Mouse (Mus musculus) spleen, postnatal 0 days (tissue): ENCODE results near the gene Gga1. TPM values are rescaled to one million over a fixed set of nuclear protein-coding genes. Genes with fewer than 3 reads are reported as not detected.

Source experiments
- polyA plus RNA-seq: library from polyadenylated mRNA; unstranded; fragments of >200 nt; fragmentation: Nextera tagmentation; extraction: Ambion mirVana; gene quantifications from 2 replicates; pipeline ENCODE4 v1.2.1, GENCODE M21; 2015

Gene Gga1
- polyA plus RNA-seq = 20.4 and 24.6 TPM in 2 replicates

DNA sequence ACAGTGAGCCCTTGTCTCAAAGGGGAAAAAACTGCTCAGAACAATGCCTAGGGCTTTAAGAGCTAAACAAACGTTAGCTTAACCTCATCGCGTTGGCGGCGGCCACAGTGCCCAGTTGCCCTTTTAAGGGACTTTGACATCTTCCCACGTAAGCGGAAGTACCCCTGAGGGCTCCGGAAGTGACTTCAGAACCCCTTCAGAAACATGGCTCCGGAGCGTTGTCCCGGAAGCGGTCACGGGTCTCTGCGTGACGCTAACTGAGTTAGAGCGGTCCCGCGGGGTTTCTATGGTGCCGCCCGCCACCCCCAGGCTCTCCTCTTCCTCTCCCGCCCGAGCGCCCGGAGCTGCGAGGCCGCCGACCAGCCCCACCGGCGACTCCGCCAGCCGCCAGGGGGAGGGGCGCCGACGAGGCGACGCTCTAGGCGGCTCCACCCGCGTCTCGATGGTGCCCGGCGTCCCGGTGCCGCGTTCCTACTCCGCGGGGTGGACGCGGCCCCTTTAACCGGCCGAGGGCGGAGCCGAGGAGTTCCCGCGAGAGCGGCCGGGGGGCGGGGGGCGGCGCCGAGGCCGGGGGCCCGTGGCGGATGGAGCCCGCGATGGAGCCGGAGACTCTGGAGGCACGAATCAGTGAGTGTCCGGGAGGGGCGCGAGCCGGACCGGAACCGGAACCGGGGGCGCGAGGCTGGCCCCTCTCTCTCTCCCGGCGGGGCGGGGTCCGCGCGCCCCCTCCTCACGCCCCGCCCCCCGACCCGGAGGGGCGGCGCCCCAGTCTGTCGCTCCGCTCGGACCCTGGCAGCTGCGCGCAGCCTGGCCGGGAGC is at the start of gene Gga1:
TSS of gene Gga1 (plus strand) at position 200 of the 819 bp plus-strand sequence.

DNA sequence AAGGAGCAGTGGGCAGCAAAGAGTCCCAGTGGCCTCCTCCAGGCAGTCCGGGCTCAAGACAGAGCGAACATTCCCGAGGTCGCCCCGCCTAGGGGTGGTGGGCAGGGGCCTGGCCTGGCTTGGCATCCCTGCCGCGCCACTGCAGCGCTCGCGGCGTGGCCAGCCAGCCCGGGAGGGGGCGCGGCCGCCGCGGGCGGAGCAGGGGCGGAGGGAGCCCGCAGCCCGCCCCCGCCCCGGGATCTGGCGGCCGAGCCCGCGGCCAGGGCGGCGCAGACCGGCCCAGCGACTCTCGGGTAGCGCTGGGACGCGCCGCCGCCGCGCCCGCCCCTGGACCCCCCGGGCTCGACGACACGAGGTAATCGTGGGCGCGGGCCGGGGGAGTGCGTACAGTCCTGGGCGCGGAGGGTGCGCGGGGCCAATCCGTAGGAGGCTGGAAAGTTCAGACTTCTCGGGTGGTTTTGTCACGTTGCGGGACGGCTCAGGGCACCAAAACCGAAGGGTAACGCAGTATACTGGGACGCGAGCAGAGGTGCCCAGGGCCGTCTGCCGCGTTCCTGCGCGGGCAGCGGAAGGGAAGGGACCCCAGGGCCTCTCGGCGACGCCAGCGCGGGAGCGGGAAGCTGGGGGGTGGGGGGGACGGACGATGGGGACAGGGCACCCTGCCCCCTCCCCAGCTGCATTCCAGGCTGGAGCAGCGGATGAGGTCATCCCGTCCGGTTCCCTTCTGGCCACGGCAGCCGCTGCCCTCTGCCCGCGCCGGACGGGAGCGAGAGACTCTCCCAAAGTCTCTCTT is 34.4 kb upstream of the Gga1 start, which contains the start of gene Cdc42ep1:
TSS of gene Cdc42ep1 (plus strand) at position 254 of the 793 bp plus-strand sequence.

DNA sequence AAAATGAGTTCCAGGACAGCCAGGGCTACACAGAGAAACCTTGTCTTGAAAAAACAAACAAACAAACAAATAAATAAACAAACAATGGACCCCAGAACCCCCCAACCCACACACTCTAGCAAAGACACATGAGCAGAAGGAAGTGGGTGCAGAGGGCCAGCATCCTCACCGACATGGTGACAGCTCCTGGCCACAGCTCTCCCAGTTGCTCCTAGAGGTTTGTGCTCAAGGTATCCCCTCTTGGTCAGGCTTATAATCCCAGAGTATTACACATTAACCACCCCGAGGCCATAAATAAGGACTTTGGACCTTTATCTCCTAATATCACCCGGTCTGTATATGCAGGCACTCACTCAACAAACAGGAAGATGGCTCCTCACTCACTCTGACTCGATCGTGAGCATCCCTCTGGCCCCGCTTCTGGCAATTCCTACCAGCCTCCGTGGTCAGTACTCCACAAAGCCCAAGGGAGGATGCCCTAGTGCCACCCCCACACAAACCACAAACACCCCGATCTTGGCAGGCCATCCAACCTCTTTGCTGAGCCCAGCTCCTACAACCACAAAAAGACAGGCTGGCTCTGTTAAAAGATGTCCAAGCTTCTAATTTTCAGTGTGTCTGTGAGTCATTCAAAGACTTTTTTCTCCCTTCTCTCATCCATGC is 21.6 kb upstream of the Gga1 start, which contains the start of gene Lgals2:
TSS of gene Lgals2 (minus strand) at position 227 of the 663 bp plus-strand sequence.

DNA sequence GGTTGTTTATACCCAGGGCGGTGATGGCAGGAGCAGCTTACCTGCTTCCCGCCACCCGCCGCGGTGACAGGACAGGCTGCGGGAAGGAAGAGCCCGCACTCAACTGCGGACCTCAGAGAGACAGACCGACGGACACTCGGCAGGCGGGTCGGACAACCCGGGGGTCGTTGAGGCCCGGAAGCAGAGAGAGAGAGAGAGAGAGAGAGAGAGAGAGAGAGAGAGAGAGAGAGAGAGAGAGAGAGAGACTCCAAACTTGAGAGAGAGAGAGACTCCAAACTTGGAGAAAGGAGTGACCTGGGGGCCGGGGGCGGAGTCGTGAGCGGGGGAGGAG is 22.4 kb downstream of the Gga1 start, which contains the start of gene Gm49510:
TSS of gene Gm49510 (plus strand) at position 259 of the 331 bp plus-strand sequence.

DNA sequence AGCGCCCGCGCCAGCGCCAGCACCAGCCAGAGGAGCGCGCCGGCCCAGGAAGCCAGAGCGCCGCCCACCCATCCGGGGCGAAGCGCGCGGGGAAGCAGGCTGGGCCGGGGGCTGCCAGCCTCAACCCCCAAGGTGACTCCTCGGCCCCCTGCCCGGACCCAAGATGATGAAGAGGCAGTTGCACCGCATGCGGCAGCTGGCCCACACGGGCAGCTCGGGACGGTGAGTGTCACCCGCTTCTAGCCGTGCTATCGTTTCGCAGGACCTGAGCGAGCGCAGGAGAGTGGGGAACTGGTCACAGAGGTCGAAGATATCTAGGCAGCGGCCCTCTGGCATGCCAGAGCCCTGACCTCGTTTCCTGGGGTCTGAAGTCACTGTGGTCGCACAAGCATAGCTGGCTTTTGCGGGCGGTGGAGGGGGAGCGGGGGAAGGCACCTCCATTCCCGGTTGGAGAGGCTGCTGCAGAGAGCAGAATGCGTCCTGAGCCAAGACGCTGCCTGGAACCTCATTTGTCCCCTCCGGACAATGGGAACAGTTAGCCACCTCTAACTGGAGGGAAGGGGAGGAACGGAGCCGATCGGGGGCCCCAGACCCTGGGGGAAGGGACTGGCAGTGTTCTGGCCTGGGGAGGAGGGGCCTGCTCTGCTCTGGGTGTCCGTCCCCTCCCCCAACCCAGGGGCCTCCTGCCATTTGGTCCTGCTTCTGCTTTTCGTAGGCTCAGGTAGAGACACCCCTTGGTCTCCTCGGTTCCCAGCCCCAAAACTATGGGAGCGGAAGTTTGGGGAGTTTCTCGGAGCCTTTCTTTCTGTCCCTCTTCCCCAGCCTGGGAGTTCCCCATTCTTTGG is 23.0 kb downstream of the Gga1 start, which contains the start of gene Sh3bp1:
TSS of gene Sh3bp1 (plus strand) at position 29 of the 845 bp plus-strand sequence.

DNA sequence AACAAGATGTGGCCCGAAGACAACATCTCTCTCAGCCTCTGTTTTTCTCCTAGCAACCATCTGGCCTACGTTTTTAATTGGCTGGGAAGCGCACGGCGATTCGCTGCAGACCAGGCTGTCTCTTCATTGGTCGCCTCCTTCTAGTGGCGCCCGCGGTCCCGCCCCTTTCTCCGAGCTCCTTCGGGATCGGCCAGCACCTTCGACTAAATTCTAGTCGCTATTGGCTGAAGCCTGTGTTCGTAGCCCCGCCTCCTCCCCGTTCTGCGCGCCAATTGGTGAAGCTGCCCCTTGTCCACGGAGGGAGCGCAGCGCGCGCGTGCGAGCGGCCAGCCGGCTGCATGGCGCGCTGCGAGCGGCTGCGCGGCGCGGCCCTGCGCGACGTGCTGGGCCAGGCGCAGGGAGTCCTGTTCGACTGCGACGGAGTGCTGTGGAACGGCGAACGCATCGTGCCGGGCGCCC is 36.7 kb downstream of the Gga1 start, which contains the start of gene Pdxp:
TSS of gene Pdxp (plus strand) at position 288 of the 459 bp plus-strand sequence.

DNA sequence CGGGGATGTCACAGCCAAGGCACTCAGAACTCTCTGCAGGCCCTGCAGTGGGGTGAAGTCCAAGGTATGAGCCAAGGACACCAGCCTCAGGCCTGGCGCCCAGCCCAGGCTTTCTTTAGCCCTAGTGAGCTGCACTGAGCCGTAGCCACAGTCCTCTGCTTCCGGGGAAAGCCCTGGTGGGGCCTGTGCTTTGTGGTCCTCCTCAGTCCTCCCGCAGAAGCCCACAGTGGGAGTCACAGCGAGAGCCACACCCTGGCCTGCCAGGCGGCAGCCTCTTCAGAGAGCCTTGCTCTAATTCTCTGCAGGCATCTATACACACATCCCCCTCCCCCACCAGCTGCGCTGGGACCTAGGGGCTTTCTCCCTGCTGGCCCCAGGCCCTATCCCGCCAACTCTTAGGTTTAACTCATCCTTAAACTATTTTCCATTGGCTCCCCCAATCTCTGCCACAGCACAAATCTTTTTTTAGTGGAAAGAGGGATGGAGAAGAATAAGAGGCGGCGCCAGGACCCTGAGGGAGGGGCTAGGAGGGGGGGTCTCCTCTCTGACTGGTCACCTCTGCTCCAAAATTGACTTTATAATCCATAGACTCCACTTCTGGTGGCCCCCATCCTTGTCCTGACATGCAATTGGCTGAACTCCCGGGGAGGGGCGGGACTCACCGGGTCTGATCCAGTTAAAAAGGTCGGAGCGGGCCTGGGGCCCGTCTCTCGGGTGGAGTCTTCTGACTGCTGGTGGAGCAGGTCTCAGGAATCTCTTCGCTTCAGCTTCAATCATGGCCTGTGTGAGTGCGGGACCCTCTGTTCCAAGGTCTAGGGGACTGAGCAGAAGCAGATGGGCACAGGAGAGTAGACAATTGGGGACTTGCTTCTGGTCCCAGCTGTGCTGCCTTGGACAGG is 49.3 kb downstream of the Gga1 start, which contains the start of gene Lgals1:
TSS of gene Lgals1 (plus strand) at position 705 of the 899 bp plus-strand sequence.

DNA sequence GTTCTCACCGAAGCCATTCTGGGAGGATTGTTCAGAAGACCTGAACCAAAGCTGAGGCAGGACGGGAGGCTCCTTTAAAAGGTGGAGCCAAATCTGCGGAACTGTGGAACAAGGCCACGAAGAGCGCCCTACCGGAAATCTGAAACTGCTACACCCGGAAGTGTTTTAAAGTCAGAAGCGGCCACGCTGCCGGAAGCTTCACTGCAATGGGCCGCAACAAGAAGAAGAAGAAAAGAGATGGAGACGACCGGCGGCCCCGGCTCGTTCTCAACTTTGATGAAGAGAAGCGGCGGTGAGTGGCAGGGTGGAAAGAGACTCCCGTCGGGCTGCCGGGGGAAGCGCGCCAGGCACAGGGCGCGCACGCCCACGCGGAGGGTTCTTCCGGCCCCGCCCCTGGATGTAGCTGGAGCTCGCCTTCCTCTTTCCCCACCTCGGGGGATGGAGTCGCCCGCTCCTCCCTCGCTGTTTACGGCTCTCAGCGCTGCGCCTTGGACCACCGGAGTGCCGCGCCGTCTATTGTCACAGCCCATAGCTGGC is 57.9 kb downstream of the Gga1 start, which contains the start of gene Nol12:
TSS of gene Nol12 (plus strand) at position 150 of the 537 bp plus-strand sequence.

Other genes starting within 250 kb of the Gga1 start
- gene Elfn2, start 158.4 kb upstream of the Gga1 start, polyA plus RNA-seq = 0.05 TPM in 2 replicates
- 12.7 and 15.6 TPM in 2 replicates for gene Mfng, start 103.7 kb upstream of the Gga1 start, polyA plus RNA-seq
- gene Card10, start 74.1 kb upstream of the Gga1 start, polyA plus RNA-seq = 2.0 and 2.5 TPM in 2 replicates
- 19.1 and 24.8 TPM in 2 replicates for gene Cdc42ep1, start 34.6 kb upstream of the Gga1 start, polyA plus RNA-seq
- gene Lgals2, start 21.7 kb upstream of the Gga1 start, polyA plus RNA-seq = 2.3 and 2.9 TPM in 2 replicates
- 0.34 and 0.46 TPM in 2 replicates for gene Gm49510, start 22.5 kb downstream of the Gga1 start, polyA plus RNA-seq
- gene Sh3bp1, start 22.6 kb downstream of the Gga1 start, polyA plus RNA-seq = 17.5 and 24.0 TPM in 2 replicates
- 5.4 and 6.1 TPM in 2 replicates for gene Pdxp, start 36.7 kb downstream of the Gga1 start, polyA plus RNA-seq
- 444 and 544 TPM in 2 replicates for gene Lgals1, start 49.5 kb downstream of the Gga1 start, polyA plus RNA-seq
- gene Nol12, start 57.7 kb downstream of the Gga1 start, polyA plus RNA-seq = 33.0 and 33.8 TPM in 2 replicates
- gene Triobp, start 70.5 kb downstream of the Gga1 start, polyA plus RNA-seq = 14.7 and 17.5 TPM in 2 replicates
- gene H1f0, start 151.3 kb downstream of the Gga1 start, polyA plus RNA-seq = 102 and 129 TPM in 2 replicates
- 0.18 TPM in 1 of 2 replicates, not detected in the other for gene Galr3, start 164.7 kb downstream of the Gga1 start, polyA plus RNA-seq
- 57.8 and 63.1 TPM in 2 replicates for gene Ankrd54, start 185.7 kb downstream of the Gga1 start, polyA plus RNA-seq
- gene Eif3l, start 198.0 kb downstream of the Gga1 start, polyA plus RNA-seq = 108 and 112 TPM in 2 replicates
- gene Micall1, start 231.7 kb downstream of the Gga1 start, polyA plus RNA-seq = 2.6 and 2.8 TPM in 2 replicates